Mouse (Mus musculus) CH12.LX (cell line): ENCODE measurements around the gene Tnfrsf11a.

Experiments used
- CTCF ChIP-seq, 2 experiments: IDR thresholded peaks in 1 of 2; conservative IDR thresholded peaks in 1 of 2; 2 replicates each; pipeline ENCODE4 v1.5.1; 2011 to 2012; ENCODE audit warnings: low read depth in 2 of 2, low read length in 2 of 2, improper control_type of control experiment in 1 of 2, inconsistent platforms in 1 of 2, mild to moderate bottlenecking in 1 of 2, moderate library complexity in 1 of 2
- EP300 ChIP-seq: IDR thresholded peaks from 2 replicates; pipeline ENCODE4 v1.6.1; 2011; ENCODE audit warnings: low read length, improper control_type of control experiment
- IRF4 ChIP-seq: IDR thresholded peaks from 2 replicates; pipeline ENCODE4 v1.6.1; 2014; ENCODE audit warnings: low read depth, mild to moderate bottlenecking, inconsistent platforms, low read length, improper control_type of control experiment
- PAX5 ChIP-seq: IDR thresholded peaks from 2 replicates; pipeline ENCODE4 v1.6.1; 2012; ENCODE audit warnings: low read length, inconsistent platforms, mixed read lengths

GRCm38 (mm10) chr1:105735318-105735717, 45.2 kb upstream of the Tnfrsf11a start:
- TF ChIP-seq CTCF (conservative IDR thresholded peaks at IDR 0.05 in 1 of 2, IDR thresholded peaks at IDR 0.05 in 1 of 2; ENCODE audit: low read depth in 2 of 2, low read length in 2 of 2) (peak; percentile 23 to 68; a peak in 3 of 4 replicates), IRF4 (no peak), EP300 (no peak), PAX5 (no peak)
